Mouse (Mus musculus): ENCODE results near the gene Mettl16. TPM values are rescaled to one million over a fixed set of nuclear protein-coding genes. Genes with fewer than 3 reads are reported as not detected.
"Not testable (repeated sequence)": the region's sequence is repeated elsewhere in the genome, so short reads cannot be mapped to it uniquely, and the experiment has no call there.

Mettl16 gene
- polyA plus RNA-seq, 1 experiment from 2014 or later: 54.3 TPM

- H3K9ac ChIP-seq (replicated peaks): no peak overlapping the region
- no peak overlapping the region for H3K27ac ChIP-seq (replicated peaks)
- no peak for ATAC-seq (replicated peaks)
- no peaks in the 10 kb centered on the region for H3K4me1 ChIP-seq
- H3K36me3 ChIP-seq: peaks cover 27% of the 10 kb centered on the region
- no peaks in the 10 kb centered on the region for H3K9me3 ChIP-seq
- H3K27me3 ChIP-seq: no peaks in the 10 kb centered on the region
- no peak overlapping the region for H3K4me2 ChIP-seq (replicated peaks)
- H3K4me3 ChIP-seq: no peak overlapping the region
- 94% methylated on average over 3 of the region's 3 CpGs for WGBS
These were observed 33.5 kb downstream of the Mettl16 start for GRCm38 (mm10) chr11:74804081-74804627.

- H3K4me2 ChIP-seq (replicated peaks): no peak overlapping the region
- H3K36me3 ChIP-seq: peaks cover 27% of the 10 kb centered on the region
- no peaks in the 10 kb centered on the region for H3K27me3 ChIP-seq
- 83% methylated on average over 6 of the region's 6 CpGs for WGBS
- H3K9ac ChIP-seq (replicated peaks): no peak overlapping the region
- ATAC-seq (replicated peaks): no peak
- no peaks in the 10 kb centered on the region for H3K9me3 ChIP-seq
- no peak overlapping the region for H3K4me3 ChIP-seq
- H3K27ac ChIP-seq (replicated peaks): peak overlapping the region; percentile 65; the same call in 1 of the 2 replicates
- H3K4me1 ChIP-seq: no peaks in the 10 kb centered on the region
These were observed 36.7 kb downstream of the Mettl16 start for GRCm38 (mm10) chr11:74807246-74807882.

GRCm38 (mm10) chr11:74808251-74808853, 37.7 kb downstream of the Mettl16 start:
- no peaks in the 10 kb centered on the region for H3K9me3 ChIP-seq
- WGBS: 95% methylated on average over 6 of the region's 6 CpGs
- H3K4me3 ChIP-seq: no peak overlapping the region
- no peak overlapping the region for H3K27ac ChIP-seq (replicated peaks)
- ATAC-seq (replicated peaks): no peak
- H3K9ac ChIP-seq (replicated peaks): no peak overlapping the region
- no peak overlapping the region for H3K4me2 ChIP-seq (replicated peaks)
- peaks cover 27% of the 10 kb centered on the region for H3K36me3 ChIP-seq
- no peaks in the 10 kb centered on the region for H3K27me3 ChIP-seq
- no peaks in the 10 kb centered on the region for H3K4me1 ChIP-seq

GRCm38 (mm10) chr11:74810134-74810533, 39.5 kb downstream of the Mettl16 start:
- Histone ChIP-seq H3K27ac (replicated peaks) (no peak overlapping the region), H3K36me3 (peaks cover 17% of the 10 kb centered on the region), H3K4me1 (no peaks in the 10 kb centered on the region), H3K9me3 (no peaks in the 10 kb centered on the region), H3K9ac (replicated peaks) (no peak overlapping the region), H3K4me2 (replicated peaks) (no peak overlapping the region), H3K27me3 (no peaks in the 10 kb centered on the region), H3K4me3 (no peak overlapping the region)
- ATAC-seq (replicated peaks): no peak

- H3K9ac ChIP-seq (replicated peaks); H3K4me3 ChIP-seq; H3K9me3 ChIP-seq; ATAC-seq (replicated peaks); H3K27me3 ChIP-seq; H3K4me2 ChIP-seq (replicated peaks); H3K4me1 ChIP-seq; H3K27ac ChIP-seq (replicated peaks): not testable (repeated sequence)
- H3K36me3 ChIP-seq: peaks cover 12% of the 10 kb centered on the region; the same call in 1 of the 2 replicates
- 93% methylated on average over 3 of the region's 3 CpGs for WGBS
These were observed 40.4 kb downstream of the Mettl16 start for GRCm38 (mm10) chr11:74811027-74811426.

GRCm38 (mm10) chr11:74811538-74811937, 40.9 kb downstream of the Mettl16 start:
- no peak overlapping the region for H3K9ac ChIP-seq (replicated peaks)
- H3K4me2 ChIP-seq (replicated peaks): no peak overlapping the region
- H3K9me3 ChIP-seq: no peaks in the 10 kb centered on the region
- WGBS: 91% methylated on average over 5 of the region's 5 CpGs
- H3K27ac ChIP-seq (replicated peaks): no peak overlapping the region
- H3K27me3 ChIP-seq: no peaks in the 10 kb centered on the region
- H3K4me1 ChIP-seq: no peaks in the 10 kb centered on the region
- H3K4me3 ChIP-seq: no peak overlapping the region
- no peak for ATAC-seq (replicated peaks)
- peaks cover 7% of the 10 kb centered on the region; the same call in 1 of the 2 replicates for H3K36me3 ChIP-seq

GRCm38 (mm10) chr11:74815795-74816194, 45.2 kb downstream of the Mettl16 start:
- ATAC-seq (replicated peaks): no peak
- peaks cover 15% of the 10 kb centered on the region for H3K36me3 ChIP-seq
- H3K4me2 ChIP-seq (replicated peaks): no peak overlapping the region
- H3K9me3 ChIP-seq: no peaks in the 10 kb centered on the region
- H3K27ac ChIP-seq (replicated peaks): no peak overlapping the region
- no peaks in the 10 kb centered on the region for H3K27me3 ChIP-seq
- no peak overlapping the region for H3K9ac ChIP-seq (replicated peaks)
- H3K4me1 ChIP-seq: no peaks in the 10 kb centered on the region
- no peak overlapping the region for H3K4me3 ChIP-seq

- no peak overlapping the region for H3K4me3 ChIP-seq
- H3K27ac ChIP-seq (replicated peaks): no peak overlapping the region
- H3K4me2 ChIP-seq (replicated peaks): no peak overlapping the region
- no peaks in the 10 kb centered on the region for H3K27me3 ChIP-seq
- WGBS: 63% methylated on average over 1 of the region's 1 CpGs
- H3K4me1 ChIP-seq: no peaks in the 10 kb centered on the region
- no peak overlapping the region for H3K9ac ChIP-seq (replicated peaks)
- peaks cover 15% of the 10 kb centered on the region for H3K36me3 ChIP-seq
- no peaks in the 10 kb centered on the region for H3K9me3 ChIP-seq
- ATAC-seq (replicated peaks): no peak
These were observed 50.3 kb downstream of the Mettl16 start for GRCm38 (mm10) chr11:74820921-74821320.

GRCm38 (mm10) chr11:74821463-74821862, 50.8 kb downstream of the Mettl16 start:
- Histone ChIP-seq H3K36me3 (peaks cover 15% of the 10 kb centered on the region), H3K27ac (replicated peaks) (no peak overlapping the region), H3K4me2 (replicated peaks) (no peak overlapping the region), H3K9ac (replicated peaks) (no peak overlapping the region), H3K9me3 (no peaks in the 10 kb centered on the region), H3K4me1 (no peaks in the 10 kb centered on the region), H3K4me3 (no peak overlapping the region), H3K27me3 (no peaks in the 10 kb centered on the region)
- WGBS: 48% methylated on average over 1 of the region's 1 CpGs
- ATAC-seq (replicated peaks): no peak

GRCm38 (mm10) chr11:74822746-74823440, 52.3 kb downstream of the Mettl16 start:
- no peak overlapping the region for H3K4me2 ChIP-seq (replicated peaks)
- no peaks in the 10 kb centered on the region for H3K4me1 ChIP-seq
- H3K9ac ChIP-seq (replicated peaks): no peak overlapping the region
- H3K36me3 ChIP-seq: peaks cover 6% of the 10 kb centered on the region
- H3K9me3 ChIP-seq: no peaks in the 10 kb centered on the region
- ATAC-seq (replicated peaks): no peak
- no peak overlapping the region for H3K4me3 ChIP-seq
- H3K27ac ChIP-seq (replicated peaks): no peak overlapping the region
- H3K27me3 ChIP-seq: no peaks in the 10 kb centered on the region
- whole genome bisulfite sequencing: 82% methylated on average over 7 of the region's 7 CpGs

- H3K9me3 ChIP-seq: no peaks in the 10 kb centered on the region
- 78% methylated on average over 7 of the region's 7 CpGs for WGBS
- H3K27ac ChIP-seq (replicated peaks): no peak overlapping the region
- no peak overlapping the region for H3K4me2 ChIP-seq (replicated peaks)
- H3K9ac ChIP-seq (replicated peaks): no peak overlapping the region
- no peak overlapping the region for H3K4me3 ChIP-seq
- ATAC-seq (replicated peaks): no peak
- H3K4me1 ChIP-seq: peaks cover 14% of the 10 kb centered on the region
- H3K36me3 ChIP-seq: no peaks in the 10 kb centered on the region
- no peaks in the 10 kb centered on the region for H3K27me3 ChIP-seq
These were observed 55.5 kb downstream of the Mettl16 start for GRCm38 (mm10) chr11:74826151-74826550.

- ATAC-seq (replicated peaks): no peak
- no peak overlapping the region for H3K27ac ChIP-seq (replicated peaks)
- no peaks in the 10 kb centered on the region for H3K27me3 ChIP-seq
- WGBS: 95% methylated on average over 5 of the region's 5 CpGs
- peaks cover 14% of the 10 kb centered on the region for H3K4me1 ChIP-seq
- no peak overlapping the region for H3K4me3 ChIP-seq
- H3K9me3 ChIP-seq: no peaks in the 10 kb centered on the region
- H3K9ac ChIP-seq (replicated peaks): no peak overlapping the region
- H3K36me3 ChIP-seq: no peaks in the 10 kb centered on the region
- no peak overlapping the region for H3K4me2 ChIP-seq (replicated peaks)
These were observed 56.1 kb downstream of the Mettl16 start for GRCm38 (mm10) chr11:74826702-74827101.
